Mouse (Mus musculus): ENCODE data around the gene Shisa8.

DNA sequence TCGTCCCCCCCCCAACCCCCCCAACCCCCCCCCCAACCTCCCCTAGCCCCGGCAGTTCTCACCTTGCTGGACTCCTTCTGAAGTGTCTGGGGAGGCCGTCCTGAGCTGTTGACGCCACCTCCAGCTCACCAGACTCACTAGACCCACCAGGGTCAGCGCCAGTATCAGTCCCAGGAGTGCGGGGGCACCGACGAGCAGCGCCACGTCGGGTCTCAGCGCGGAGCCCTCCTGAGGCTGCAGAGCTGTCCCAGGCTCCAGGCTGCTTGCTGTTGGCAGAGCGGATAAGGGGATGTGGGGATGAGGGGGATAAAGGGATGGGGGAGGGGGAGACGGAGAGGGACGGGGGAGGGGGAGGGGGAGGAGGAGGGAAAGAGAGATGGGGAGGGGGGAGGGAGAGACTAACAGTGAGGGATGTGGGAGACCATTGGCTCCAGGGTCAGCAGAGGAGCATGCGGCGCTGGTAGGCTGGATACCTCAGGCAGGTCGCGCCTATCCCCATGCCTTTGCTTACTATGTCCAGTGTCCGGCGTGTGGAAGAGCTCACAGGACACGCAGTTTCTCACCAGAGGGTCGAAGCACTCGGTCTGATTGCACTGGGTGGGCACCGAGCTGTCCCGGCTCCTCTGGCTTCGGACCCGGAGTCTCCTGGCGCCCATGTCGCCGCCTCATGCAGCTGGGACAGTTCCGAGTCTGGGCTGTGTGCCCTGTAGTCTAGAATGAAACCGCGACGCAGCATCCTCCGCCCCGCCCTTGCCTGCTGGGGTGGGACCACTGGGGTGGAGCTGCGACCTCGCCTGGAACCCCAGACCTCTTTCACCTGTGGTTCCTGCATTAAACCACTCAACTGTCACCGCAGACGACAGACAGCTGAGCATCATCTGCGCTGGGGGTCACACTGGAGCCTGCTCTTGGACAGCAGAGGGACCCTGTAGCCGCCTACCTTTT, 11.3 kb upstream of the Shisa8 start, which contains the start of gene Tnfrsf13c:
- no peak for TF ChIP-seq POLR2A (IDR thresholded peaks at IDR 0.05; ENCODE audit: extremely low read depth, insufficient read depth, low read length)
- no peak for TF ChIP-seq CTCF (IDR thresholded peaks at IDR 0.05; ENCODE audit: low read depth, low read length)

All from liver, adult 2 months (tissue).